Mouse (Mus musculus) heart, embryonic 11.5 days (tissue): ENCODE results near the gene Lyg1. TPM values are rescaled to one million over a fixed set of nuclear protein-coding genes. Genes with fewer than 3 reads are reported as not detected.
A peak's percentile ranks its signal among the peaks of the same experiment; 100 is the strongest.

Experiments used
- ATAC-seq: fragments of 200-750 bp; cut with Nextera tagmentation; replicated peaks from 2 replicates; pipeline ENCODE4 v1.8.0; 2017; ENCODE audit warnings: moderate library complexity; ENCODE audit not compliant: insufficient number of reproducible peaks, low FRiP score, low TSS enrichment
- H3K27ac ChIP-seq: fragments of 300-500 bp; sonication (generic); 2 replicates; pipeline ENCODE4 v1.5.1; 2014; ENCODE audit warnings: mild to moderate bottlenecking, low read depth, low read length
- H3K27me3 ChIP-seq: fragments of 300-500 bp; sonication (generic); 2 replicates; pipeline ENCODE4 v1.6.1; 2014; ENCODE audit warnings: mild to moderate bottlenecking, low read length, mixed read lengths; ENCODE audit not compliant: control insufficient read depth, insufficient read depth
- H3K36me3 ChIP-seq: fragments of 300-500 bp; sonication (generic); 2 replicates; pipeline ENCODE4 v1.6.1; 2014; ENCODE audit warnings: mild to moderate bottlenecking, low read length, moderate library complexity, mixed read lengths; ENCODE audit not compliant: control insufficient read depth, insufficient read depth
- H3K4me1 ChIP-seq: fragments of 300-500 bp; sonication (generic); 2 replicates; pipeline ENCODE4 v1.6.1; 2014; ENCODE audit warnings: low read length; ENCODE audit not compliant: control insufficient read depth, insufficient read depth
- H3K4me2 ChIP-seq: fragments of 300-500 bp; sonication (generic); 2 replicates; pipeline ENCODE4 v1.6.1; 2014; ENCODE audit warnings: mild to moderate bottlenecking, moderate library complexity
- H3K4me3 ChIP-seq: fragments of 300-500 bp; sonication (generic); 2 replicates; pipeline ENCODE4 v1.5.1; 2014; ENCODE audit warnings: low read depth, low read length
- H3K9ac ChIP-seq: fragments of 300-500 bp; sonication (generic); 2 replicates; pipeline ENCODE4 v1.6.1; 2014; ENCODE audit warnings: mild to moderate bottlenecking, low read depth, low read length, moderate library complexity
- H3K9me3 ChIP-seq: fragments of 300-500 bp; sonication (generic); replicated peaks from 2 replicates; pipeline ENCODE4 v1.6.1; 2016; ENCODE audit warnings: low read length; ENCODE audit not compliant: control insufficient read depth
- WGBS: fragments of 180-500 bp; shearing (Covaris S2); extraction: QIAGEN DNeasy Blood & Tissue Kit; methylation state at CpG from one replicate; pipeline ENCODE4 v1.1.7; 2014; ENCODE audit not compliant: insufficient replicate concordance; 5-methylcytosine and 5-hydroxymethylcytosine counted together
- polyA plus RNA-seq: library from polyadenylated mRNA; unstranded; fragments of >200 nt; fragmentation: Nextera tagmentation; extraction: Ambion mirVana; gene quantifications from 2 replicates; pipeline ENCODE4 v1.2.1, GENCODE M21; 2014

The Lyg1 gene
- polyA plus RNA-seq = not detected in 2 replicates

DNA sequence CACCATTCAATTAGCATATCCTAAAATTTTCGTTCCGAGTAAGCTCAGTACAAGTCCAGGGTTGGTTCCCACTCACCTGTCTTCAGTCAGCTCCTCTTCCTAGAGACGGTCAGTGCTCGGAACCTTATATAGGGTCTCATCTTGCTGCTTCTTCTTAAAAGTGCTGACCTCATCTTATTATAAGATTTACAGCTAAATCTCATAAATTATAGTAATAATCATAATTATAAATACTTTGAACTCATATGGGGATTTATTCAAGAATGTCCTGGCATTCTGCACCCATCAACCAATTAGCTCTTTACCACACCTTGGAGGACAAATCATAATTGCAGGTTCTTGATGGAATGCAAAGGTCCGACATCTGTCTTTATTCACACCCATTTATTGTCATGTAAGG lies at the start of gene Lyg1:
Lyg1 (minus strand) TSS at position 101 of the 400 bp plus-strand sequence.
- Histone ChIP-seq H3K4me3 (no peak within 1 kb of the TSS), H3K27ac (no peak within 1 kb of the TSS), H3K9me3 (no peaks in the 10 kb centered on the region), H3K4me1 (no peaks in the 10 kb centered on the region), H3K27me3 (no peaks in the 10 kb centered on the region), H3K9ac (no peak within 1 kb of the TSS), H3K4me2 (no peak within 1 kb of the TSS), H3K36me3 (no peaks in the 10 kb centered on the region)
- ATAC-seq = no peak
- WGBS = 74% methylated on average over 5 of the region's 5 CpGs

DNA sequence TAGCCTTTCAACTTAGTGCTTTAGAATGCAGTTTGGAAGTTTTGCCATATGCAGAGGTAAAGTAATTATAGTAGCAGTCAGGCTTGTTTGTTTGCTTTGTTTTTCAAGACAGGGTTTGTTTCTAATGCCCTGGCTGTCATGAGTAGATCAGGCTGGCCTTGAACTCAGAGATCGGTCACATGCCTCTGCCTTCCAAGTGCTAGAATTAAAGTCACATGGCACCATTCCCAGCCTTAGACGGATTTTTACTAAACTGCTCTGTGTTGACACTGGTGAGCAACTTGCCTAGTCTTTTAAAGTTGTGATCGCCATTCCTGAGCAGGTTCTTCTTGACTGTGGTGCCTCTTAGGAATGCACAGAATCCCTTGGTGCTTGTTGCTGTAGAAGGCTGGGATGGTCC lies 49.2 kb upstream of the Lyg1 start:
- Histone ChIP-seq H3K27ac (no peak overlapping the region), H3K9me3 (no peaks in the 10 kb centered on the region), H3K4me3 (no peak overlapping the region), H3K4me2 (no peak overlapping the region), H3K4me1 (0 out of 2 replicates have a peak, but pooled peaks cover 3% of the 10 kb centered on the region), H3K27me3 (no peaks in the 10 kb centered on the region), H3K9ac (no peak overlapping the region), H3K36me3 (no peaks in the 10 kb centered on the region)
- WGBS = 72% methylated on average over 3 of the region's 3 CpGs
- no peak for ATAC-seq

DNA sequence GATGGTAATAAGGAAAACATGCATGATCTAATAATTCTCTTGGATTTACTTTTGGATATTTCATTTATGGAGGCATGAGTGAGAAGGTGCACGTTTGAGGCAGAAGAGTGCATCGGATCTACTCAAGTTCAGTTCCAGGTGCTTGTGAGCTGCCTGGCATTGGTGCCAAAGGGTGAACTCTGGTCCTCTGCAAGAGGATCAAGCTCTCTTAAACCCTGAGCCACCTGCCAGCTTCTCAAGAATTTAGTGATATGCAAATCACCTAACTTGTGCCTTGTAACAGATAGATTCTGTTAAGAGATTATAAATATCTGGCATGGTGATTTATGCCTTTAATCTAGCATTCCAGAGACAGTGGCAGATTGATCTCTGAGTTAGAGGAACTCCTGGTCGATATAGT lies 45.5 kb upstream of the Lyg1 start:
- no peak for ATAC-seq
- Histone ChIP-seq H3K4me3 (no peak overlapping the region), H3K27ac (no peak overlapping the region), H3K9ac (no peak overlapping the region), H3K9me3 (no peaks in the 10 kb centered on the region), H3K4me1 (peaks cover 8% of the 10 kb centered on the region; the same call in 1 of the 2 replicates), H3K4me2 (no peak overlapping the region), H3K36me3 (no peaks in the 10 kb centered on the region), H3K27me3 (no peaks in the 10 kb centered on the region)
- 90% methylated on average over 3 of the region's 3 CpGs for WGBS

DNA sequence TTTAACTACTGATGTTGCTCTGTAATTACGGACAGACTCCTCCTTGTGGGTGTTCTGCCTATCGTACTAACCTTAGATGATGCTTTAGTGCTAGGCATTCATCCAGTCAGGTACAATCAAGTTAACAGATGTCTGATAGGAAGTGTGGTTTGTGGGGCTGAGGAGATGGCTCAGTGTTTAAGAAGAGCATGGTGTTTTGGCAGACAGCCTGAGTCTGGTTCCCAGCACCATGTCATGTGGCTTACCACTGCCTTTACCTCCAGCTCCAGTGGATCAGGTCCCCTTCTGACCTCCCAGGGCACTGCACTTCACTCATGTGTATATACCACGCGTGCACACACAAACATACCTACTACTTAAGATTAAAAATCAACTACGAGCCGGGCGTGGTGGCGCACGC lies 44.4 kb upstream of the Lyg1 start:
- Histone ChIP-seq H3K27me3 (no peaks in the 10 kb centered on the region), H3K4me2 (no peak overlapping the region), H3K27ac (no peak overlapping the region), H3K4me3 (no peak overlapping the region), H3K9me3 (no peaks in the 10 kb centered on the region), H3K36me3 (no peaks in the 10 kb centered on the region), H3K4me1 (peaks cover 8% of the 10 kb centered on the region; the same call in 1 of the 2 replicates), H3K9ac (no peak overlapping the region)
- WGBS = 89% methylated on average over 9 of the region's 9 CpGs
- ATAC-seq = no peak

DNA sequence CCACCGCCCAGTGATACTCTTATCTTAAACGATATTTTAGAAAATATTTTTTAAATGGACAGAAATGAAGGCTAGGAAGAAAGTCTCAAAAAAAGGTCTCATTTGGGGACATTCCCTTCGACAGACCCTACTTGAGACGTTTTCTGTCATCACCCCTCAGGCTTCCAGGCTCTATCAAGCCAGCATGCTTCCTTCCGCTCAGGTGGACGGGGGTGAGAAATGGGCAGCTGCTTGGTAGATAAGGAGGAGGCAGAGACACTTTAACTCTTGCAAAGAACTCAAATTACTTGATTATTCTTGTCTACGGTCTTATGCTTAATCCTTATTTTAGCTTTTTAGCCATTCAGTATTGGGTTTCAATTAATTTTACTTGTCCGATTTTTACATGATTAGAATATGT lies 43.3 kb upstream of the Lyg1 start:
- Histone ChIP-seq H3K27me3 (no peaks in the 10 kb centered on the region), H3K4me2 (no peak overlapping the region)

DNA sequence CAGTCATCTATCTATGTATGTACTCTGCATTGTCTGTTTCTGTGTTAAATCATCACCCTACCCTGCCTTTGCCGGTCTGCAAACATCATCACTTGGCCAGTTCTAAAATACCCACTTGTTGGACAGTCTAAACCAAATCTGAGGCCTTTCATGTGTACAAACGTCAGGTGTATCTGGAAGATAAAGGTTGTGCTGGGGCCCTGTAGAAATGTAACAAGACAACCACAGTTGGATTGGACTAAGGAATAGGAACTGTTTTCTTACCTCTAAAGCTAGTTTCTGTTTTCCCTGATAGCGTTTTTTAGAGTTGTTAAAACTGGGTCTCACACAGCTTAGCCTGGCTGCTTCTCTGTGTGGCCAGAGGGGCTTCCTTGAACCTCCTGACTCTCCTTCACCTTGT lies 42.0 kb upstream of the Lyg1 start:
- H3K4me1 ChIP-seq = peaks cover 13% of the 10 kb centered on the region
- 66% methylated on average over 3 of the region's 3 CpGs for WGBS
- peak overlapping the region; percentile 92; the same call in 1 of the 2 replicates for H3K4me3 ChIP-seq
- H3K27ac ChIP-seq = no peak overlapping the region
- ATAC-seq = no peak
- no peak overlapping the region; the same call in 1 of the 2 replicates for H3K9ac ChIP-seq
- peak overlapping the region; percentile 90 for H3K4me2 ChIP-seq
- H3K36me3 ChIP-seq = peaks cover 9% of the 10 kb centered on the region; the same call in 1 of the 2 replicates
- H3K27me3 ChIP-seq = no peaks in the 10 kb centered on the region
- no peaks in the 10 kb centered on the region for H3K9me3 ChIP-seq

More for the DNA sequence above, 43.3 kb upstream of the Lyg1 start:
- no peak overlapping the region for H3K27ac ChIP-seq
- H3K9ac ChIP-seq = no peak overlapping the region
- WGBS = 74% methylated on average over 8 of the region's 8 CpGs
- H3K9me3 ChIP-seq = no peaks in the 10 kb centered on the region
- peaks cover 13% of the 10 kb centered on the region for H3K4me1 ChIP-seq
- ATAC-seq = no peak
- H3K4me3 ChIP-seq = no peak overlapping the region
- H3K36me3 ChIP-seq = no peaks in the 10 kb centered on the region

DNA sequence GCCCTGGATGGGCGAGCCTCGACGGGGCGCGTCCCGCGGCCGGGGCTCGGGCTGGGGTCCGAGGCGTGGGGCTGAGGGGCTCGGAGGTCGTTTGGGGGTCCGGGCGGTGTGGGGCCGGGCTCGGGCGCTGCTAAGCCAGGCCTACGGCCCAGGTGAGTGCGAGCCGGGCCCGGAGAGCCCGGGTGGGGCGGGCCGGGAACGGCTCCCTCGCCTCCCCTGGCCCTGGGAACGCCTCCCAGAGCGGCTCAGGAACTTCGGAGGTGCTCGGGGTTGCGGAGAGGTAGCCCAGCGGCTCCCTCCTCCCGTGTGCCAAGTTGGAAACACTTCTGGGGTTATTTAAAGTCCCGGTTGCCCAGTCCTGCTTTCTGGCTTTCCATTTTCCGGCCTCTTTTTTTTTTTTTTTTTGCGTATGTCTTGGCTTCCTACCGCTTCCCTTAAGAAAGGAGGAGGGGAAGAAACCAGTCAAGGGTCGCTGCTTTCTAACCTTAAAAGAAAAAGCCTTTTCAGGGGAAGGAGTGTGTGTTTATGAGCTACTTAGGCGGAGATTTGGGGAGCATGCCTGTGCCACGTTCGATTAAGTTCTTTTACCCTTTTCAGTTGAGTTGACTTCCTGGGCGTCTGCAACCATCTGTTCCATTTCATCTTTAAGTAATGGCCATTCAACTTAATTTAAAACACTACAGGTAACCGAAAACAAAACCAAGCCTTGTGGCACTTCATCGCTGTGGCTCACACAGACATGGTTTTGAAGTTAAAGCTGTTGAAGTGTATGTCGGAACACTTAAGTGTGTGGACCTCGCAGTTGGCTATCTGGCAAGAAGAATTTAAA lies 41.0 kb upstream of the Lyg1 start:
- Histone ChIP-seq H3K36me3 (peaks cover 18% of the 10 kb centered on the region), H3K4me2 (peak overlapping the region; percentile 90), H3K27ac (peak overlapping the region; percentile 91), H3K4me1 (peaks cover 13% of the 10 kb centered on the region), H3K27me3 (no peaks in the 10 kb centered on the region), H3K9ac (peak overlapping the region; percentile 96), H3K4me3 (peak overlapping the region; percentile 92), H3K9me3 (no peaks in the 10 kb centered on the region)
- 4% methylated on average over 26 of the region's 47 CpGs for WGBS
- ATAC-seq = peak; percentile 44; the same call in 1 of the 2 replicates

DNA sequence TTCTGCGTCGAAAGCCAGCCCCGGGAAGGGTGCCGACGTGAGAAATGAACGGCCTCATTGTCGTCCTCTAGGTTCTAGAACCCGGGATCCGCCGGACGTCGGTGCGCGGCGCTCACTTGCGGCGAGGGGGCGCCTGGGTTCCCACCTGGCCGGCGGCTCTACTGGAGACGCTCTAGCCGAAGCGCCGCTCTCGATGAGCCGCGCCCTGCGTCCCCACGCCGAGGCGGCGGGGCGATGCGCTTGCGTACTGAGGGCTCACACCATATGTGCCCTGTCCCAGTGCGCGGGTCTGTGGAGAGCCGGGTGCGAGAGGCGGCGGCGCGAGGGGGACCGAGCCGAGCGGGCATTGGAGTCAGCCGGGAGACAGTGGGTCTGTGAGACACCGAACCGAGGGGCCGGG lies 40.3 kb upstream of the Lyg1 start, which contains the start of the genes Txndc9 and Eif5b:
Txndc9 (minus strand) TSS at position 27 of the 400 bp plus-strand sequence.
Eif5b (plus strand) TSS at position 144 of the 400 bp plus-strand sequence.
- Histone ChIP-seq H3K4me1 (peaks cover 13% of the 10 kb centered on the region), H3K9me3 (no peaks in the 10 kb centered on the region), H3K4me2 (peak within 1 kb of the TSS; percentile 90), H3K27ac (peak within 1 kb of the TSS; percentile 91), H3K27me3 (no peaks in the 10 kb centered on the region), H3K36me3 (peaks cover 21% of the 10 kb centered on the region), H3K4me3 (peak within 1 kb of the TSS; percentile 92), H3K9ac (peak within 1 kb of the TSS; percentile 96)
- WGBS = under 1% methylated on average over 50 of the region's 50 CpGs
- ATAC-seq = peak; percentile 91
